Mouse (Mus musculus): ENCODE data around the gene Gm4881. TPM values are rescaled to one million over a fixed set of nuclear protein-coding genes. Genes with fewer than 3 reads are reported as not detected.

Gene Gm4881
- total and polyA plus RNA-seq, 3 experiments = not detected

DNA sequence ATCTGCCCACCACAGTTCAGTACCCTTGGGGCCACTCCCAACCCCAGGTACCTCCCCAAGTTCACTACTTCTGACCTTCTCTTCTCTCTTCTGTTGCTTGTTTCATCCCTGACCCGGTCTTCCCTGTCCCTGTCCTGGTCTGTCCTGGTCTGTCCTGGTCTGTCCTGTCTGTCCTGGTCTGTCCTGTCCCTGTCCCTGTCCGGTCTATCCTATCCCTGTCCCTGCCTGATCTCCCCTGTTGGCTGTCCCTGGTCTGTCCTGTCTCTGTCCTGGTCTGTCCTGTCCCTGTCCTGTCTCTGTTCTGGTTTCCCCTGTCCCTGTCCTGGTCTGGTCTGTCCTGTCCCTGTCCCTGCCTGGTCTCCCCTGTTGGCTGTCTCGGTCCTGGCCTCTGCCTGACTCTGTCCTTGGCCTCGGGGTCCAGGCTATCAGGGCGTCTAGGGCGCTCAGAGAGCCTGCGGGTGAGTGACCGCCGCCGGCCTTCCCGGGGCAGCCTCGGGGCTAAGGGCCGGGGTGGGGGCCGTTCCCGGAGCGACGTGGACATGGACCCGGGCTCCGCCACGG lies 25.5 kb downstream of the Gm4881 start:
- H3K9me3 ChIP-seq (replicated peaks) = peaks cover 6% of the 10 kb centered on the region; the same call in 1 of the 2 replicates
- TF ChIP-seq TAL1 (conservative IDR thresholded peaks at IDR 0.05; ENCODE audit: low read depth, low read length) (no peak), CTCF (IDR thresholded peaks at IDR 0.05; ENCODE audit: low read depth, low read length) (no peak), GATA1 (IDR thresholded peaks at IDR 0.05; ENCODE audit: borderline replicate concordance, low read length) (no peak), POLR2AphosphoS5 (IDR thresholded peaks at IDR 0.05; ENCODE audit: insufficient replicate concordance, low read depth, low read length) (no peak), GATA2 (IDR thresholded peaks at IDR 0.05; ENCODE audit: borderline replicate concordance, low read depth, low read length) (no peak)
- peaks cover 3% of the 10 kb centered on the region; the same call in 1 of the 2 replicates for H3K4me1 ChIP-seq (ENCODE audit: insufficient read depth, low read depth, low read length)
- no peak overlapping the region for H3K4me3 ChIP-seq (ENCODE audit: low read depth, low read length)
- ATAC-seq (ENCODE audit: extremely low read depth, insufficient number of reproducible peaks, low FRiP score, poor library complexity, severe bottlenecking) (no peak), DNase-seq (ENCODE audit: low spot score) (no peak)
- peaks cover 75% of the 10 kb centered on the region for H3K36me3 ChIP-seq (replicated peaks)
- H3K27me3 ChIP-seq (ENCODE audit: insufficient read depth, low read length) = no peaks in the 10 kb centered on the region

DNA sequence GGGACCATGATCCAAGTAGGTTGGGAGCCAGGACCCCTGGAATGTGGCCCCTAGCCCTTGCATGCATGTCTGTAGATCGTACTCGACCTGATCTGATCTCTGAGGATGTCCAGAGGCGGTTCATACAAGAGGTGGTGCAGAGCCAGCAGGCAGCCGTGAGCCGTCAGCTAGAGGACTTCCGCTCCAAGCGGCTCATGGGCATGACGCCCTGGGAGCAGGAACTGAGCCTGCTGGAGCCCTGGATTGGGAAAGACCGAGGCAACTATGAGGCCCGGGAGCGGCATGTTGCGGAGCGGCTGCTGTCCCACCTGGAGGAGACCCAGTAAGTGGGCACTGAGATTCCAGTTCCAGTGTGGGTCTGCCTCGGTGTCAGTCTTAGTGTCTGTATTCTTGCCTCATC lies 31.8 kb downstream of the Gm4881 start:
- H3K4me3 ChIP-seq (ENCODE audit: low read depth, low read length) = no peak overlapping the region
- H3K27me3 ChIP-seq (ENCODE audit: insufficient read depth, low read length) = no peaks in the 10 kb centered on the region
- no peaks in the 10 kb centered on the region for H3K9me3 ChIP-seq (replicated peaks)
- no peak for ATAC-seq (ENCODE audit: extremely low read depth, insufficient number of reproducible peaks, low FRiP score, poor library complexity, severe bottlenecking)
- peaks cover 75% of the 10 kb centered on the region for H3K36me3 ChIP-seq (replicated peaks)
- no peak for DNase-seq (ENCODE audit: low spot score)
- TF ChIP-seq GATA1 (IDR thresholded peaks at IDR 0.05; ENCODE audit: borderline replicate concordance, low read length) (no peak), CTCF (IDR thresholded peaks at IDR 0.05; ENCODE audit: low read depth, low read length) (no peak), GATA2 (IDR thresholded peaks at IDR 0.05; ENCODE audit: borderline replicate concordance, low read depth, low read length) (no peak), TAL1 (conservative IDR thresholded peaks at IDR 0.05; ENCODE audit: low read depth, low read length) (no peak), POLR2AphosphoS5 (IDR thresholded peaks at IDR 0.05; ENCODE audit: insufficient replicate concordance, low read depth, low read length) (no peak)
- peaks cover 10% of the 10 kb centered on the region for H3K4me1 ChIP-seq (ENCODE audit: insufficient read depth, low read depth, low read length)

GRCm38 (mm10) chr7:24907211-24907748 lies 37.0 kb downstream of the Gm4881 start:
- ATAC-seq (ENCODE audit: extremely low read depth, insufficient number of reproducible peaks, low FRiP score, poor library complexity, severe bottlenecking) = no peak
- peaks cover 72% of the 10 kb centered on the region for H3K36me3 ChIP-seq (replicated peaks)
- no peaks in the 10 kb centered on the region for H3K9me3 ChIP-seq (replicated peaks)
- peaks cover 45% of the 10 kb centered on the region for H3K4me1 ChIP-seq (ENCODE audit: insufficient read depth, low read depth, low read length)
- no peak for TF ChIP-seq POLR2AphosphoS5 (IDR thresholded peaks at IDR 0.05; ENCODE audit: insufficient replicate concordance, low read depth, low read length)
- no peak for TF ChIP-seq GATA2 (IDR thresholded peaks at IDR 0.05; ENCODE audit: borderline replicate concordance, low read depth, low read length)
- no peak for TF ChIP-seq GATA1 (IDR thresholded peaks at IDR 0.05; ENCODE audit: borderline replicate concordance, low read length)
- no peak for TF ChIP-seq TAL1 (conservative IDR thresholded peaks at IDR 0.05; ENCODE audit: low read depth, low read length)
- no peak for TF ChIP-seq CTCF (IDR thresholded peaks at IDR 0.05; ENCODE audit: low read depth, low read length)
- no peaks in the 10 kb centered on the region for H3K27me3 ChIP-seq (ENCODE audit: insufficient read depth, low read length)
- DNase-seq (ENCODE audit: low spot score) = no peak
- no peak overlapping the region for H3K4me3 ChIP-seq (ENCODE audit: low read depth, low read length)

DNA sequence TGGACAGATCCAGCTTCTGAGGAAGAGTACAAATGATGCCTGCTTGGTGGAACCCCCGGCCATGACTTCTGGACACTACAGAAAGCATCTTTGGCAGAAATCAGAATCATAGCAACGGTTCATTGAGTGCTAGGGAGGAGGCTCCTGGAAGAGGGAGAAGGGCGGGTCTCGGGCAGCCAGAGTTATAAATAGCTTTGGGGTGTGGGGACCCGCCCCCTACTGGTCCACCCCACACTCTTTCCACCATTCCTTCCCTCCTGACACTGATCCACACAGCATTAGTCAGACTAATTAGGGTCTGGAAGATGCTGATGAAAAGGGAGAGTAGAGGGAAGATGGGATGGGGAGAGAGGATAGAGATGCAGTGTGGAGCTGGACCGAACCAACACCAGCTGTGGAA lies 37.7 kb downstream of the Gm4881 start:
- H3K9me3 ChIP-seq (replicated peaks) = no peaks in the 10 kb centered on the region
- DNase-seq (ENCODE audit: low spot score) (peak; percentile 1), ATAC-seq (ENCODE audit: extremely low read depth, insufficient number of reproducible peaks, low FRiP score, poor library complexity, severe bottlenecking) (no peak)
- TF ChIP-seq CTCF (IDR thresholded peaks at IDR 0.05; ENCODE audit: low read depth, low read length) = no peak
- TF ChIP-seq TAL1 (conservative IDR thresholded peaks at IDR 0.05; ENCODE audit: low read depth, low read length) = no peak
- TF ChIP-seq GATA2 (IDR thresholded peaks at IDR 0.05; ENCODE audit: borderline replicate concordance, low read depth, low read length) = no peak
- no peak for TF ChIP-seq GATA1 (IDR thresholded peaks at IDR 0.05; ENCODE audit: borderline replicate concordance, low read length)
- TF ChIP-seq POLR2AphosphoS5 (IDR thresholded peaks at IDR 0.05; ENCODE audit: insufficient replicate concordance, low read depth, low read length) = no peak
- H3K36me3 ChIP-seq (replicated peaks) = peaks cover 65% of the 10 kb centered on the region
- H3K4me3 ChIP-seq (ENCODE audit: low read depth, low read length) = no peak overlapping the region; the same call in 1 of the 2 replicates
- H3K4me1 ChIP-seq (ENCODE audit: insufficient read depth, low read depth, low read length) = peaks cover 52% of the 10 kb centered on the region
- H3K27me3 ChIP-seq (ENCODE audit: insufficient read depth, low read length) = no peaks in the 10 kb centered on the region

DNA sequence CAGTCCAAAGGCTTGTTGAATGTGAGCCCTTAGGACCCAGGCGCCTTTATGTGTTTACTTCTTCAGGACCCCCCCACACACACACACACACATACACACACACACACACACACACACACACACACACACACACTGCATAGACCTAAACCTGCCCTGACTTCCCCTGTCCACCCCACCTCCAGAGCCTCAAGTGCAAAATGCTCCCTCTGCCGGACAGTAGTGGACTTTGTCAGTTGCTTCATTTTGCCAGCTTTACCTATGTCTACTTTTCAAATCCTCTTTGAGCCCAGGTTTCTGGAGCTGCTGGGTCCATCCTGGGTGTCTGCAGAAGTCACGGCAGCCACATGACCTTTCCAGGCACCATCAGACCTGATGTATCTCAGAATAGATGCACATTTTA lies 39.4 kb downstream of the Gm4881 start:
- peaks cover 50% of the 10 kb centered on the region for H3K36me3 ChIP-seq (replicated peaks)
- peak; percentile 73 for DNase-seq (ENCODE audit: low spot score)
- H3K9me3 ChIP-seq (replicated peaks) = no peaks in the 10 kb centered on the region
- no peaks in the 10 kb centered on the region; the same call in 1 of the 2 replicates for H3K27me3 ChIP-seq (ENCODE audit: insufficient read depth, low read length)
- peak overlapping the region; percentile 78; the same call in 1 of the 2 replicates for H3K4me3 ChIP-seq (ENCODE audit: low read depth, low read length)
- no peak for TF ChIP-seq TAL1 (conservative IDR thresholded peaks at IDR 0.05; ENCODE audit: low read depth, low read length)
- peak; percentile 48 for TF ChIP-seq CTCF (IDR thresholded peaks at IDR 0.05; ENCODE audit: low read depth, low read length)
- TF ChIP-seq GATA1 (IDR thresholded peaks at IDR 0.05; ENCODE audit: borderline replicate concordance, low read length) = no peak
- TF ChIP-seq POLR2AphosphoS5 (IDR thresholded peaks at IDR 0.05; ENCODE audit: insufficient replicate concordance, low read depth, low read length) = no peak
- no peak for TF ChIP-seq GATA2 (IDR thresholded peaks at IDR 0.05; ENCODE audit: borderline replicate concordance, low read depth, low read length)
- ATAC-seq (ENCODE audit: extremely low read depth, insufficient number of reproducible peaks, low FRiP score, poor library complexity, severe bottlenecking) = no peak
- peaks cover 64% of the 10 kb centered on the region for H3K4me1 ChIP-seq (ENCODE audit: insufficient read depth, low read depth, low read length)

GRCm38 (mm10) chr7:24904070-24904483 lies 40.2 kb downstream of the Gm4881 start:
- no peak for TF ChIP-seq GATA2 (IDR thresholded peaks at IDR 0.05; ENCODE audit: borderline replicate concordance, low read depth, low read length)
- TF ChIP-seq POLR2AphosphoS5 (IDR thresholded peaks at IDR 0.05; ENCODE audit: insufficient replicate concordance, low read depth, low read length) = no peak
- Histone ChIP-seq H3K27me3 (ENCODE audit: insufficient read depth, low read length) (no peaks in the 10 kb centered on the region; the same call in 1 of the 2 replicates), H3K36me3 (replicated peaks) (peaks cover 41% of the 10 kb centered on the region), H3K9me3 (replicated peaks) (no peaks in the 10 kb centered on the region), H3K4me1 (ENCODE audit: insufficient read depth, low read depth, low read length) (peaks cover 64% of the 10 kb centered on the region), H3K4me3 (ENCODE audit: low read depth, low read length) (peak overlapping the region; percentile 78)
- ATAC-seq (ENCODE audit: extremely low read depth, insufficient number of reproducible peaks, low FRiP score, poor library complexity, severe bottlenecking) (peak; percentile 91), DNase-seq (ENCODE audit: low spot score) (peak; percentile 97)
